Mouse (Mus musculus): ENCODE results near the gene Sox11. TPM values are rescaled to one million over a fixed set of nuclear protein-coding genes. Genes with fewer than 3 reads are reported as not detected.

Gene Sox11
- polyA plus RNA-seq, 1 experiment from 2014 or later: 827 TPM

DNA sequence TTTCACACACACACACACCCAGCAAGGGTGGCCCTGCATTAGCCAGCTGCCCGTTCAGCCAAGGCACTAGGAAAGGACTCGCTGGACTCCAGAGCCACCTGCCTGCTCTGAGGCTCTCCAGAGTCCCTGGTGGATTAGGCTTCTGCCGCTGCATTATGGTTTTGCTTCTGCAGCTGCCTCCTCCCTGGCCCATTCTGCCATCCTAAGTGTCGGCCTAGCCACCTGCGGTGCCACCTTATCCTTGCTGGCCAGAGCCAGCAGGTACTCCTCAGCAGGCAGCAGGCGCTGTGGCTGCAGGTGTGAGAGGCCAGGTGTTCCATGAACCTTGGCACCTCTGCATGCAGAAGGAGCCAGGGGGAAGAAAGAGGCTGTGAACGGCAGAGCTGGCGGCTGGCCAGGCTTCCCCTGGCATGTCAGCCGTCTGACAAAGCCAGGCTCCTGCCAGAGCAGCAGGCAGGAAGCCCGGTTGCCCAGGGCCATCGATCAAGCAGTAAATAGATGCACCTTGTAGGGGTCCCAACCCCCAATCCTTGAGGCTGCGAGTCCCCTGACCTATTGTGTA is 14.8 kb upstream of the Sox11 start:
- no peak overlapping the region for H3K9ac ChIP-seq (replicated peaks; ENCODE audit: low read length)
- ATAC-seq (ENCODE audit: low FRiP score, low TSS enrichment): peak; percentile 66
- WGBS: 12% methylated on average over 12 of the region's 12 CpGs

DNA sequence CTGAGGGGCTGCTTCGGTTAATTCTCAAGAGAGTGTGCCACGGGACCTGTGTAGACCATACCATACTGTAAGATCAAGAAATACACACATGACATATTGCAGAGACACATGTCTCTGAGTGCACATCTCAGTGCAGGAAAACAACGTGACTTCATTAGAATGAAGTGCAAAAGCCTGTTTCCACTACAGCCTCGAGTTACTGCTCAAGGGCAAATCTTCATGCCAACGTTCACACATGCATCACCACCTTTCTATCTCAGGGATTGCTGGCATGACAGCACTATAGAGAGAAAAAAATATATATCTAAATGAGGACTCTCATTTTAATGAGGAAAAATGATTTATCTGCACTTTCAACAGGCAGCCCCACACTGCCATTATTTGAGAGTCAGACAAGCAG is 14.2 kb upstream of the Sox11 start:
- no peak for DNase-seq
- no peak for ATAC-seq (ENCODE audit: low FRiP score, low TSS enrichment)

More for the DNA sequence above, 14.8 kb upstream of the Sox11 start:
- Histone ChIP-seq H3K4me1 (ENCODE audit: control insufficient read depth, insufficient read depth, low read length) (peaks cover 13% of the 10 kb centered on the region), H3K36me3 (ENCODE audit: control insufficient read depth, insufficient read depth, low read length) (no peaks in the 10 kb centered on the region), H3K4me3 (replicated peaks; ENCODE audit: low read depth, low read length) (no peak overlapping the region), H3K4me2 (ENCODE audit: low read length) (no peak overlapping the region), H3K27me3 (ENCODE audit: control insufficient read depth, insufficient read depth, low read length) (no peaks in the 10 kb centered on the region), H3K27ac (replicated peaks; ENCODE audit: low read depth, low read length) (peak overlapping the region; percentile 78), H3K9me3 (ENCODE audit: control insufficient read depth, low read length) (no peaks in the 10 kb centered on the region)
- peak; percentile 81 for DNase-seq

DNA sequence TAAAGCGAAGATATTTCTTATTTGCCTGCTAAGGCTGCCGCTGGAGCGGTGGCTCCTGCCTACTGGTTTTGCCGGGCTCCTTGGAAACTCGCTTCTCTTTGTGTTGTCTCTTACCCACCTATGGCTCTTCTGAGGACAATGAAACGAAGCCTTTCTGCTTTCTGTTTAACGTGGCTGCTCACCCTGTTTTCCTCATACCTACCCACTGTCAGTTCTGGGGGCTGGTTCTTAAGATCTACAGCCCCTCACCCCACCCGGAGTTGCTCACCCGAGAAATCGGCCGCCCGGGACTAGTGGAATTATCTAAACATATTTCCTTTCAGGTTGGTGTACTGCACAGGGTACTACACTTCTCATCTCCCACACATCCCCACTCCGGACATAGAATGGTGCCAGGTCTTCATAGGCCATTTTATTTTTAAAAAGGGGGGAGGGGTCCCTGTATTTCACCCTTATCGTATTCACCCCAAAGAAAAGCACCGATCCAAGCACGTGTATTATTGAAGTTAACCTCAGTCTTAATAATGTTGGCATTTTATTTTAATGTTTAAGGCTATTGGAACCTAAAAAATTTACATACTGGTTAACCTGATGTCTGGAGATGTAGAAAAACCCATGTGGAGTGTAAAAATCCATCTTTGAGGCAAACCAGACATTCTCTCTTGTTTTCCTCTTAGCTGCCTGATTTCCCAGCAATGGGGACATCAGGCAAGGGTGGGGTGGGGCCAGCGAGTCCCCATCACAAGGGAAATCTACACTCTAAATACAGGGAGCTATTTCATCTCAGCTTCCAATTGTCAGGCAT is 1.4 kb upstream of the Sox11 start:
- Histone ChIP-seq H3K4me2 (ENCODE audit: low read length) (peak overlapping the region; percentile 79), H3K36me3 (ENCODE audit: control insufficient read depth, insufficient read depth, low read length) (peaks cover 8% of the 10 kb centered on the region; the same call in 1 of the 2 replicates), H3K9ac (replicated peaks; ENCODE audit: low read length) (peak overlapping the region; percentile 100), H3K27ac (replicated peaks; ENCODE audit: low read depth, low read length) (peak overlapping the region; percentile 100), H3K4me3 (replicated peaks; ENCODE audit: low read depth, low read length) (peak overlapping the region; percentile 100), H3K4me1 (ENCODE audit: control insufficient read depth, insufficient read depth, low read length) (peaks cover 8% of the 10 kb centered on the region; the same call in 1 of the 2 replicates), H3K27me3 (ENCODE audit: control insufficient read depth, insufficient read depth, low read length) (no peaks in the 10 kb centered on the region), H3K9me3 (ENCODE audit: control insufficient read depth, low read length) (no peaks in the 10 kb centered on the region)
- WGBS: under 1% methylated on average over 17 of the region's 17 CpGs
- ATAC-seq (ENCODE audit: low FRiP score, low TSS enrichment): no peak
- no peak for DNase-seq

More for the DNA sequence above, 14.2 kb upstream of the Sox11 start:
- no peak overlapping the region for H3K4me3 ChIP-seq (replicated peaks; ENCODE audit: low read depth, low read length)
- 76% methylated on average over 5 of the region's 5 CpGs for WGBS
- no peak overlapping the region for H3K9ac ChIP-seq (replicated peaks; ENCODE audit: low read length)
- no peaks in the 10 kb centered on the region for H3K27me3 ChIP-seq (ENCODE audit: control insufficient read depth, insufficient read depth, low read length)
- no peaks in the 10 kb centered on the region for H3K9me3 ChIP-seq (ENCODE audit: control insufficient read depth, low read length)
- H3K4me2 ChIP-seq (ENCODE audit: low read length): no peak overlapping the region
- no peaks in the 10 kb centered on the region for H3K36me3 ChIP-seq (ENCODE audit: control insufficient read depth, insufficient read depth, low read length)
- peaks cover 13% of the 10 kb centered on the region for H3K4me1 ChIP-seq (ENCODE audit: control insufficient read depth, insufficient read depth, low read length)
- H3K27ac ChIP-seq (replicated peaks; ENCODE audit: low read depth, low read length): peak overlapping the region; percentile 78; the same call in 1 of the 2 replicates

- H3K27me3 ChIP-seq (ENCODE audit: control insufficient read depth, insufficient read depth, low read length): no peaks in the 10 kb centered on the region
- H3K9ac ChIP-seq (replicated peaks; ENCODE audit: low read length): peak overlapping the region; percentile 100
- peaks cover 15% of the 10 kb centered on the region; the same call in 1 of the 2 replicates for H3K36me3 ChIP-seq (ENCODE audit: control insufficient read depth, insufficient read depth, low read length)
- peak overlapping the region; percentile 100 for H3K4me3 ChIP-seq (replicated peaks; ENCODE audit: low read depth, low read length)
- H3K4me2 ChIP-seq (ENCODE audit: low read length): peak overlapping the region; percentile 79
- under 1% methylated on average over 82 of the region's 83 CpGs for WGBS
- H3K4me1 ChIP-seq (ENCODE audit: control insufficient read depth, insufficient read depth, low read length): peaks cover 8% of the 10 kb centered on the region; the same call in 1 of the 2 replicates
- peak; percentile 99 for DNase-seq
- ATAC-seq (ENCODE audit: low FRiP score, low TSS enrichment): peak; percentile 93
- no peaks in the 10 kb centered on the region for H3K9me3 ChIP-seq (ENCODE audit: control insufficient read depth, low read length)
- H3K27ac ChIP-seq (replicated peaks; ENCODE audit: low read depth, low read length): peak overlapping the region; percentile 100
Measured at GRCm38 (mm10) chr12:27342691-27343605, 574 bp upstream of the Sox11 start.

DNA sequence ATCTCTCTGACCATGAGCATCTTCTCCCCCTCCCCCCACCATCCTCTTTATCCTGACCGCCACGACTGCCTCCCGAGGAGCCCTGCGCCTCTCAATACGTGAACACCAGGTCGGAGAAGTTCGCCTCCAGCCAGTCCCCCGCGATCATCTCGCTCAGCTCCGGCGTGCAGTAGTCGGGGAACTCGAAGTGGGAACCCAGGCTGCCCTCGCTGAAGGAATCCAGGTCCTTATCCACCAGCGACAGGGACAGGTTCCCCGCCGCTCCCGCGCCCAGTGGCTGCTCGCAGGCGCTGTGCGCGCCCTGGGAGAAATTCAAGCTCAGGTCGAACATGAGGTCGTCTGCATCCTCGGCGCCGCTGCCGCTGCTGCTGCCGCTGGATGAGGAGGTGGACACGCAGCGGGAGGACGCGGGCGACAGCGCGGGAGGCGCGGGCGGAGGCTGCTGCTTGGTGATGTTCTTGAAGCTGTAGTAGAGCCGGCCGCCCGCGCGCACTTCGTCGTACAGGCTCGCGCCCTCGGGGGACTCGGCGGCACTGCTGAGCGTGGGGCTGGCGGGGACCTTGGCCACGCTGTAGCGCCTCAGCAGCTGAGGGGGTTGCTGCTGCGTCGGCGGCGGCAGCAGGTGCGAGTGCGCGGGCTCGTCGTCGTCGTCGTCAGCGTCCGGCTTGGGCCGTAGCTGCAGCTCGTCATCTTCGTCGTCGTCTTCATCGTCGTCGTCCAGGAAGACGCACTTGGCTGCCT is 1.1 kb downstream of the Sox11 start:
- under 1% methylated on average over 80 of the region's 80 CpGs for WGBS
- Histone ChIP-seq H3K4me2 (ENCODE audit: low read length) (peak overlapping the region; percentile 42), H3K4me3 (replicated peaks; ENCODE audit: low read depth, low read length) (peak overlapping the region; percentile 100), H3K9ac (replicated peaks; ENCODE audit: low read length) (peak overlapping the region; percentile 100), H3K27me3 (ENCODE audit: control insufficient read depth, insufficient read depth, low read length) (no peaks in the 10 kb centered on the region), H3K36me3 (ENCODE audit: control insufficient read depth, insufficient read depth, low read length) (peaks cover 28% of the 10 kb centered on the region), H3K9me3 (ENCODE audit: control insufficient read depth, low read length) (no peaks in the 10 kb centered on the region), H3K27ac (replicated peaks; ENCODE audit: low read depth, low read length) (peak overlapping the region; percentile 100), H3K4me1 (ENCODE audit: control insufficient read depth, insufficient read depth, low read length) (peaks cover 10% of the 10 kb centered on the region; the same call in 1 of the 2 replicates)
- no peak for ATAC-seq (ENCODE audit: low FRiP score, low TSS enrichment)
- DNase-seq: peak; percentile 82

- H3K27ac ChIP-seq (replicated peaks; ENCODE audit: low read depth, low read length): peak overlapping the region; percentile 100
- H3K27me3 ChIP-seq (ENCODE audit: control insufficient read depth, insufficient read depth, low read length): no peaks in the 10 kb centered on the region
- H3K4me3 ChIP-seq (replicated peaks; ENCODE audit: low read depth, low read length): peak overlapping the region; percentile 100
- H3K9ac ChIP-seq (replicated peaks; ENCODE audit: low read length): peak overlapping the region; percentile 100
- H3K36me3 ChIP-seq (ENCODE audit: control insufficient read depth, insufficient read depth, low read length): peaks cover 34% of the 10 kb centered on the region
- H3K9me3 ChIP-seq (ENCODE audit: control insufficient read depth, low read length): no peaks in the 10 kb centered on the region
- DNase-seq: peak; percentile 85
- under 1% methylated on average over 14 of the region's 14 CpGs for WGBS
- peaks cover 17% of the 10 kb centered on the region for H3K4me1 ChIP-seq (ENCODE audit: control insufficient read depth, insufficient read depth, low read length)
- no peak for ATAC-seq (ENCODE audit: low FRiP score, low TSS enrichment)
- peak overlapping the region; percentile 42 for H3K4me2 ChIP-seq (ENCODE audit: low read length)
Measured at GRCm38 (mm10) chr12:27340451-27341035, 1.8 kb downstream of the Sox11 start.

- H3K4me3 ChIP-seq (replicated peaks; ENCODE audit: low read depth, low read length): peak overlapping the region; percentile 100
- peaks cover 23% of the 10 kb centered on the region for H3K4me1 ChIP-seq (ENCODE audit: control insufficient read depth, insufficient read depth, low read length)
- peak overlapping the region; percentile 98 for H3K27ac ChIP-seq (replicated peaks; ENCODE audit: low read depth, low read length)
- under 1% methylated on average over 47 of the region's 47 CpGs for WGBS
- peak overlapping the region; percentile 95 for H3K4me2 ChIP-seq (ENCODE audit: low read length)
- H3K36me3 ChIP-seq (ENCODE audit: control insufficient read depth, insufficient read depth, low read length): peaks cover 36% of the 10 kb centered on the region
- H3K9ac ChIP-seq (replicated peaks; ENCODE audit: low read length): peak overlapping the region; percentile 100
- ATAC-seq (ENCODE audit: low FRiP score, low TSS enrichment) (no peak), DNase-seq (peak; percentile 85)
- no peaks in the 10 kb centered on the region for H3K9me3 ChIP-seq (ENCODE audit: control insufficient read depth, low read length)
- no peaks in the 10 kb centered on the region for H3K27me3 ChIP-seq (ENCODE audit: control insufficient read depth, insufficient read depth, low read length)
Measured at GRCm38 (mm10) chr12:27339171-27339751, 3.1 kb downstream of the Sox11 start.
